Mouse (Mus musculus): Measurements from ENCODE around the gene Klhl5. TPM values are rescaled to one million over a fixed set of nuclear protein-coding genes. Genes with fewer than 3 reads are reported as not detected.

Gene Klhl5
- 42.2 and 42.8 TPM in 2 replicates for polyA plus RNA-seq (2014; fragmentation: Nextera tagmentation; extraction: Ambion mirVana)

DNA sequence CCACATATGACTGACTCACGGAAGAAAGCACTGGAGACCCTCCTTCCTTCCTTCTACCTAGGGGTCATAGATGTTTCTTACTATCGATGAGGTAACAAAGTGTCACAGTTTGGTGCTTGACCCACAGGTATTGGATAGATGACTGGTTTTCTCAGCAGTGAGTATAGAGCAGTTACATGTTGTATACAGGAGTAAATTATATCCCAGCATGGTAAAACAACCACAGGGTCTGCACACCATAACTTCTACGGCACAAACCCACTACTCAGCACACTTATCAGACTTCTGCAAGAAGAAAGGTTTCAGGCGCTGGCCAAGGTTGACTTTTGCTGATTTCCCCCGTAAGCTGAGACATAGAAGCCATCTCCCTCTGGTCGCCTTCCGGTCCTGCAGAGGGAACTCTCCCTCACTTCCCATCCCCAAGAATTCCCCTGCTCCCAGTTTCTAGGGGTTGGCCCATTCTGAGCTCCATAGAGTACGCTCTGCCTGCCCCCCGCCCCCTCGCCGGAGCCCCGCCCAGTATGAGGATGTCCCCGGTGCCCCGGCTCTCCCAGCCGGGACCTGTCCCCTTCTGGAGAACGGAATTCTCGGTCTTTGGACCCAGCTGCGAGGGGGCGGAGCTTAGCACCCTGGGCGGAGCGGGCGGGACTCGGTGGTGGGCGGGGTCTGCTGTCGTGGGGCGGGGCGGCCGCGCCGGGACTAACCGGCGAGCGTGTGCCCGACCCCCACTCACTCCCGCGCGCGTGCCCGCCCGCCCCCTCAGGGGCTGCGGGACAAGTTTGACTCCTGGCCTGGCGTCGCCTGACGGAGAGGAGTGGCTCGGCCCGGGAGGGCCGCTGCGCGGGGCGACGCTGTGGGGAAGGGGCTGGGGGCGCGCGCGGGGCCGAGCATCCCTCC, at the start of gene Klhl5:
Gene Klhl5, plus strand, starts transcription at position 664 of the 897 bp plus-strand sequence.
- WGBS = 5% methylated on average over 41 of the region's 56 CpGs
- H3K36me3 ChIP-seq (ENCODE audit: control insufficient read depth, insufficient read depth, low read length) = no peaks in the 10 kb centered on the region
- peak within 1 kb of the TSS; percentile 70 for H3K9ac ChIP-seq (ENCODE audit: low read length)
- H3K27ac ChIP-seq (ENCODE audit: low read depth, low read length) = peak within 1 kb of the TSS; percentile 14; the same call in 1 of the 2 replicates
- H3K9me3 ChIP-seq (ENCODE audit: control insufficient read depth, low read length) = no peaks in the 10 kb centered on the region
- H3K4me3 ChIP-seq (ENCODE audit: low read depth, low read length) = peak within 1 kb of the TSS; percentile 83
- H3K4me2 ChIP-seq (ENCODE audit: low read depth, low read length, severe bottlenecking) = peak within 1 kb of the TSS; percentile 67
- ATAC-seq (replicated peaks; ENCODE audit: low FRiP score) = peak; percentile 95
- H3K27me3 ChIP-seq (ENCODE audit: control insufficient read depth, insufficient read depth, low read length) = no peaks in the 10 kb centered on the region
- peak; percentile 96 for DNase-seq (ENCODE audit: low spot score)
- no peaks in the 10 kb centered on the region; the same call in 1 of the 2 replicates for H3K4me1 ChIP-seq (replicated peaks; ENCODE audit: control insufficient read depth, insufficient read depth, low read length)

DNA sequence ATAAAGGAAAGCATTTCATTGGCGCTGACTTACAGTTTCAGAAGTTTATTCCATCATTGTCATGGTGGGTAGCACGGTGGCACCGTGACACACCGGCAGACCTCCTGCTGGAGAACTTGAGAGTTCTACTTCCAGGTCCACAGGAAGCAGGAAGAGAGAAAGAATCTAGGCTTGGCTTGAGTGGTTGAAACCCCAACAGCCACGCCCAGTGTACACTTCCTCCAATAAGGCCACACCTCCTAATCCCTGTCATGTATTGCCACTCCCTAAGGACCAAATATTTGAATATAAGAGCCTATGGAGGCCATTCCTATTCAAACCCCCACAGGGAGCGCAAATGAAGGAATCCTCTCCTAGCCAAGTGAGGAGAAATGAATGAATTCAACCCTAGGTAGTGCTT, 49.7 kb upstream of the Klhl5 start:
- no peak for ATAC-seq (replicated peaks; ENCODE audit: low FRiP score)
- no peak for DNase-seq (ENCODE audit: low spot score)
- Histone ChIP-seq H3K27ac (ENCODE audit: low read depth, low read length) (no peak overlapping the region), H3K4me3 (ENCODE audit: low read depth, low read length) (no peak overlapping the region), H3K27me3 (ENCODE audit: control insufficient read depth, insufficient read depth, low read length) (no peaks in the 10 kb centered on the region), H3K36me3 (ENCODE audit: control insufficient read depth, insufficient read depth, low read length) (no peaks in the 10 kb centered on the region), H3K9me3 (ENCODE audit: control insufficient read depth, low read length) (no peaks in the 10 kb centered on the region), H3K4me1 (replicated peaks; ENCODE audit: control insufficient read depth, insufficient read depth, low read length) (no peaks in the 10 kb centered on the region), H3K4me2 (ENCODE audit: low read depth, low read length, severe bottlenecking) (no peak overlapping the region), H3K9ac (ENCODE audit: low read length) (no peak overlapping the region)
- WGBS = 97% methylated on average over 6 of the region's 6 CpGs

DNA sequence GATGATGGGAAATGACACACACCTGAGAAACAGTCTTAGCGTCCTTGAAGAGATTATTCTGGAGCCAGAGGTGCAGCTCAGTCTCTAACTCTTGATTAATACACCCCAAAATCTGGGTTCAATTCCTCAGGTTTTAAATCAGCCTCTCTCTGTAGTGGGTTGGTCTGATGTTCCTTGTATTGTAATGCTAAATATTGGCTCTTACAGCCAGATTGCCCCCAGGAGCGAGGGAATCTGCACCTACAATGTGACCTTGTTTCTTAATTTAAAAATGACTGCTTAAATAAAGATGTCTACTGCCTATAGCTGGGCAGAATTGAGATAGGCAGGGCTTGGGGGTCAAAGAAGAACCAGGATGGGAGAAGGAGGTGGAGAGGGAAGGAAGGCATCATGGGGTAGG, 47.5 kb upstream of the Klhl5 start:
- no peak overlapping the region for H3K27ac ChIP-seq (ENCODE audit: low read depth, low read length)
- DNase-seq (ENCODE audit: low spot score) = no peak
- H3K4me3 ChIP-seq (ENCODE audit: low read depth, low read length) = no peak overlapping the region
- no peak overlapping the region for H3K9ac ChIP-seq (ENCODE audit: low read length)
- H3K9me3 ChIP-seq (ENCODE audit: control insufficient read depth, low read length) = no peaks in the 10 kb centered on the region
- WGBS = 61% methylated on average over 2 of the region's 2 CpGs
- H3K4me1 ChIP-seq (replicated peaks; ENCODE audit: control insufficient read depth, insufficient read depth, low read length) = no peaks in the 10 kb centered on the region
- H3K27me3 ChIP-seq (ENCODE audit: control insufficient read depth, insufficient read depth, low read length) = no peaks in the 10 kb centered on the region
- no peaks in the 10 kb centered on the region for H3K36me3 ChIP-seq (ENCODE audit: control insufficient read depth, insufficient read depth, low read length)
- no peak for ATAC-seq (replicated peaks; ENCODE audit: low FRiP score)
- H3K4me2 ChIP-seq (ENCODE audit: low read depth, low read length, severe bottlenecking) = no peak overlapping the region

DNA sequence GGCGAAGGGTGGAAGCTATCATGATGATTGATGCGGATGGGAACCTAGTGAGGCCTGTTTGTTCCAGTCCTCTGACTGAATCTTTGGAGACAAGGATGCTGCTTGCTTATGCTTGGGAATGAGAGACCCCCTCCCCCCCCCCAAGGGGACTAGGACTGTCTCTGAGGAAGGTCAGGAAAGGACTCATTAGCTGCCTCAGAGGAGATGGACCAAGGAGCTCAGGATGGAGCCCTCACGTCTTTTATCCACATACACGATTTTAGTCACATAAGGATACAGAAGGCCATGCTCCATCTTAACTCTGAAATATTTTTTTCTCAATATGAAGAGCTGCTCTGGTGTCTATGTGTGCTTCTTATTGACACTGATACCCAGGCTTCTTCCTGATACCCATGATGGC, 45.1 kb upstream of the Klhl5 start:
- no peaks in the 10 kb centered on the region for H3K27me3 ChIP-seq (ENCODE audit: control insufficient read depth, insufficient read depth, low read length)
- DNase-seq (ENCODE audit: low spot score) = no peak
- H3K4me1 ChIP-seq (replicated peaks; ENCODE audit: control insufficient read depth, insufficient read depth, low read length) = no peaks in the 10 kb centered on the region
- 93% methylated on average over 4 of the region's 4 CpGs for WGBS
- H3K4me2 ChIP-seq (ENCODE audit: low read depth, low read length, severe bottlenecking) = no peak overlapping the region
- no peak overlapping the region for H3K27ac ChIP-seq (ENCODE audit: low read depth, low read length)
- no peak overlapping the region for H3K9ac ChIP-seq (ENCODE audit: low read length)
- H3K36me3 ChIP-seq (ENCODE audit: control insufficient read depth, insufficient read depth, low read length) = no peaks in the 10 kb centered on the region
- no peak for ATAC-seq (replicated peaks; ENCODE audit: low FRiP score)
- no peak overlapping the region for H3K4me3 ChIP-seq (ENCODE audit: low read depth, low read length)
- no peaks in the 10 kb centered on the region for H3K9me3 ChIP-seq (ENCODE audit: control insufficient read depth, low read length)

DNA sequence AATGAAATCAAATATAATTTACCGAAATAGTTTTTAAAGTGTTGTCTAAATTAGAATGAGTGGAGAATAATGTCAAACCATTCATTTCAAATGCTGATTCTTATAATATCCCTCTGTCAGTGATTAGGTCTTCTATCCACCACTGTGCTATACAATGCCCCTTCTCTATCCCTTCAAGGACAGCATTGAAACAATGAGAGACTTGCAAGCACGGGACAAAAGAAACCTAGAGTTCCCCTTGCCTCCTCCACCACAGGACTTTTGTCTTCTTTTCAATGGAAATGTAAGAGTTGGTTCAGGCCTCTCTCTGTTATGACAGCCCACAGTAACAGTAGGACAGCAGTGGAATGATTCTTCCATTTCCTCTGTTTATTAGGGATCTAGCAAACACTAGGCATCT, 44.1 kb upstream of the Klhl5 start:
- Histone ChIP-seq H3K27ac (ENCODE audit: low read depth, low read length) (no peak overlapping the region), H3K36me3 (ENCODE audit: control insufficient read depth, insufficient read depth, low read length) (no peaks in the 10 kb centered on the region), H3K27me3 (ENCODE audit: control insufficient read depth, insufficient read depth, low read length) (no peaks in the 10 kb centered on the region), H3K4me2 (ENCODE audit: low read depth, low read length, severe bottlenecking) (no peak overlapping the region), H3K4me1 (replicated peaks; ENCODE audit: control insufficient read depth, insufficient read depth, low read length) (no peaks in the 10 kb centered on the region), H3K4me3 (ENCODE audit: low read depth, low read length) (no peak overlapping the region), H3K9ac (ENCODE audit: low read length) (no peak overlapping the region), H3K9me3 (ENCODE audit: control insufficient read depth, low read length) (no peaks in the 10 kb centered on the region)
- DNase-seq (ENCODE audit: low spot score) (no peak), ATAC-seq (replicated peaks; ENCODE audit: low FRiP score) (no peak)
- 68% methylated on average over 2 of the region's 2 CpGs for WGBS

DNA sequence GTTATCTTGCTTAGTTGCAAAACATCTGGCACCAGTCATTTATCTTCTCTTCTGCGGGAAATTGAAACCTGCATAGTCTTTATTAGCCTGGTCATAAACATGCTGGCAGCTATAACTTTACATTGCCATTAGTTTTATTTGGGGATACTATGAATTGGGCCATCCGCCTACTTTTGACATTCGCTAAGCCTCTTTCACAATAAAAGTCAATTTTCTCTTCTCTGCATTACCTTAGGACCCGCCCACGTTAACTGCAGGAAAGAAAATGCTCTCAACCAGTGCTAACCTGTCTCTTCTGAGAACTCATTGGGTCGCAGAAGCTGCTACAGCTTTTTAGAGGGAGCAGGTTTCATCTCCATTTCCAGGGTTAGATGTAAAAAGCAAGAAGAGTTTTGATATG, 39.2 kb upstream of the Klhl5 start:
- no peak for DNase-seq (ENCODE audit: low spot score)
- no peak overlapping the region for H3K27ac ChIP-seq (ENCODE audit: low read depth, low read length)
- no peak for ATAC-seq (replicated peaks; ENCODE audit: low FRiP score)
- H3K4me2 ChIP-seq (ENCODE audit: low read depth, low read length, severe bottlenecking) = no peak overlapping the region
- H3K9me3 ChIP-seq (ENCODE audit: control insufficient read depth, low read length) = no peaks in the 10 kb centered on the region
- H3K36me3 ChIP-seq (ENCODE audit: control insufficient read depth, insufficient read depth, low read length) = no peaks in the 10 kb centered on the region
- no peak overlapping the region for H3K9ac ChIP-seq (ENCODE audit: low read length)
- H3K4me3 ChIP-seq (ENCODE audit: low read depth, low read length) = no peak overlapping the region
- no peaks in the 10 kb centered on the region for H3K27me3 ChIP-seq (ENCODE audit: control insufficient read depth, insufficient read depth, low read length)
- H3K4me1 ChIP-seq (replicated peaks; ENCODE audit: control insufficient read depth, insufficient read depth, low read length) = no peaks in the 10 kb centered on the region
- WGBS = 87% methylated on average over 6 of the region's 6 CpGs

DNA sequence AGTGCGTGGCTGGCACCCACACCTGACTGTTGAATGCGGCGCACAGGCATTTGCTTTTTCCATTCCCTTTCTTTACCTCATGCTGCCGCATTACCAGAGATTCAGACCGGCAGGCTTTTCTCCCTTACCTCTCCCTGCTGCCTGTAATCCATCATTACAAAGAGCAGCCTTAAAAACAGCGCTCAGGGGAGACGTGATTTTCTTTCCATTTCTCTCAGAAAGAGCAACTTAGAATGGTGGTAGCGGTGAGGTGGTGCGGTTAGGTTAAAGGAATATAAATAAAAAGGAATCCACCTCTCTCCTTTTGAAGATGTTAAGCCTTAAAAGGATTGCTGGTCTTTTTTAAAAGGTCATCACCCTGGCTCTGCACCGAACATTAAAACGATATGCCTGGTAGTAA, 37.5 kb upstream of the Klhl5 start:
- no peaks in the 10 kb centered on the region for H3K27me3 ChIP-seq (ENCODE audit: control insufficient read depth, insufficient read depth, low read length)
- no peak for DNase-seq (ENCODE audit: low spot score)
- no peak overlapping the region for H3K4me3 ChIP-seq (ENCODE audit: low read depth, low read length)
- 62% methylated on average over 11 of the region's 11 CpGs for WGBS
- no peaks in the 10 kb centered on the region for H3K4me1 ChIP-seq (replicated peaks; ENCODE audit: control insufficient read depth, insufficient read depth, low read length)
- H3K4me2 ChIP-seq (ENCODE audit: low read depth, low read length, severe bottlenecking) = no peak overlapping the region
- no peaks in the 10 kb centered on the region for H3K9me3 ChIP-seq (ENCODE audit: control insufficient read depth, low read length)
- H3K9ac ChIP-seq (ENCODE audit: low read length) = no peak overlapping the region
- no peak for ATAC-seq (replicated peaks; ENCODE audit: low FRiP score)
- no peak overlapping the region for H3K27ac ChIP-seq (ENCODE audit: low read depth, low read length)
- no peaks in the 10 kb centered on the region for H3K36me3 ChIP-seq (ENCODE audit: control insufficient read depth, insufficient read depth, low read length)

DNA sequence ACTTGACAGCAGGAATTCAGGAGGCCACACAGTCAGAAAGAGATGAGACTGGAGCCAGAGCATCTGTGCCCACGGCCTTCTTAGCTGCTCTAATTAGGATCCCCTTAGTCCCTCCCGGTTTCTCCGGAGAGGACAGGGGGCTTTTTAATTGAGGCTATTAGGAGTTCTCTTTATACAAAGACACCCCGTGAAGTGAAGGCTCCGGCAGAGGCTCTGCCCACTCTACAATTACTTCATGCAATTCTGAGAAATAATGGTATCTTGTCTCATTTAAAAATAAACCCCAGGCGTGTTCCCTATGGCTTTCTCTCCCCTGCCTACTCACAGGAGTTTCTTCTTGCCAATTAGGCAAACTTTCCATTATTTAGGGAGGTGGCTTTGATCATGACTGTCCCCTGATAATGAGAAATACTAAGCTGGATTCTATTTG, 35.6 kb upstream of the Klhl5 start:
- DNase-seq (ENCODE audit: low spot score) (no peak), ATAC-seq (replicated peaks; ENCODE audit: low FRiP score) (peak; percentile 79)
- no peaks in the 10 kb centered on the region for H3K9me3 ChIP-seq (ENCODE audit: control insufficient read depth, low read length)
- no peaks in the 10 kb centered on the region for H3K4me1 ChIP-seq (replicated peaks; ENCODE audit: control insufficient read depth, insufficient read depth, low read length)
- no peaks in the 10 kb centered on the region for H3K27me3 ChIP-seq (ENCODE audit: control insufficient read depth, insufficient read depth, low read length)
- H3K27ac ChIP-seq (ENCODE audit: low read depth, low read length) = peak overlapping the region; percentile 2; the same call in 1 of the 2 replicates
- no peaks in the 10 kb centered on the region for H3K36me3 ChIP-seq (ENCODE audit: control insufficient read depth, insufficient read depth, low read length)
- WGBS = 7% methylated on average over 6 of the region's 6 CpGs
- H3K4me2 ChIP-seq (ENCODE audit: low read depth, low read length, severe bottlenecking) = no peak overlapping the region
- no peak overlapping the region for H3K4me3 ChIP-seq (ENCODE audit: low read depth, low read length)
- H3K9ac ChIP-seq (ENCODE audit: low read length) = no peak overlapping the region

DNA sequence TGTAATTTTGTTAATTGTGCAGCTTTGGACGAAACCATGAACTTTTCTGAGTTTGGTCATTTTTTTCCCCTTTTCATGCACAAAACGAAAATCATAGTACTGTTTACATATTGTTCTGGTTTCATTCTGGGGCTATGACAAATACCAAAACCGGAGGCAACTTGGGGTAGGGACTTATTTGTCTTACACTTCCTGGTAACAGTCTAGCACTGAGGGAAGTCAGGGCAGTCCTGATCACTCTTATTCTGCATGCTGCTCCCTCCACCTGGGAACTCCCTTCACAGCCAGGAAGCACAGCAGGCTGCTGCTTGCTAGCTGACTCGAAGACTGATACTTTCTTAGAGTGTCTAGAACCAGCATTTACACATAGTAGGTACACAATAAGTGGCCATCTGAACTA, 34.1 kb upstream of the Klhl5 start:
- no peak overlapping the region for H3K9ac ChIP-seq (ENCODE audit: low read length)
- no peak overlapping the region for H3K4me2 ChIP-seq (ENCODE audit: low read depth, low read length, severe bottlenecking)
- H3K9me3 ChIP-seq (ENCODE audit: control insufficient read depth, low read length) = no peaks in the 10 kb centered on the region
- WGBS = 76% methylated on average over 4 of the region's 4 CpGs
- H3K4me3 ChIP-seq (ENCODE audit: low read depth, low read length) = no peak overlapping the region
- H3K4me1 ChIP-seq (replicated peaks; ENCODE audit: control insufficient read depth, insufficient read depth, low read length) = no peaks in the 10 kb centered on the region
- no peak for ATAC-seq (replicated peaks; ENCODE audit: low FRiP score)
- H3K27ac ChIP-seq (ENCODE audit: low read depth, low read length) = no peak overlapping the region
- no peaks in the 10 kb centered on the region for H3K27me3 ChIP-seq (ENCODE audit: control insufficient read depth, insufficient read depth, low read length)
- no peaks in the 10 kb centered on the region for H3K36me3 ChIP-seq (ENCODE audit: control insufficient read depth, insufficient read depth, low read length)
- DNase-seq (ENCODE audit: low spot score) = no peak
